Mouse (Mus musculus): ENCODE measurements around the gene Adamts14. TPM values are rescaled to one million over a fixed set of nuclear protein-coding genes. Genes with fewer than 3 reads are reported as not detected.

Gene Adamts14
- polyA plus RNA-seq, 1 experiment from 2014 or later, result 0.35 TPM

GRCm38 (mm10) chr10:61246288-61246687 is 26.9 kb downstream of the Adamts14 start:
- no peaks in the 10 kb centered on the region for H3K9me3 ChIP-seq
- no peak overlapping the region for H3K4me3 ChIP-seq
- no peak overlapping the region for H3K27ac ChIP-seq (replicated peaks)
- no peaks in the 10 kb centered on the region for H3K4me1 ChIP-seq (replicated peaks)
- no peaks in the 10 kb centered on the region for H3K36me3 ChIP-seq
- 88% methylated on average over 6 of the region's 6 CpGs for WGBS
- H3K4me2 ChIP-seq, result no peak overlapping the region
- H3K27me3 ChIP-seq, result no peaks in the 10 kb centered on the region
- no peak overlapping the region for H3K9ac ChIP-seq
- no peak for ATAC-seq (ENCODE audit: low FRiP score, low read depth)

GRCm38 (mm10) chr10:61241961-61242421 is 31.2 kb downstream of the Adamts14 start:
- Histone ChIP-seq H3K36me3 (no peaks in the 10 kb centered on the region), H3K4me2 (no peak overlapping the region), H3K9me3 (no peaks in the 10 kb centered on the region), H3K9ac (no peak overlapping the region), H3K4me3 (no peak overlapping the region), H3K27ac (replicated peaks) (no peak overlapping the region), H3K4me1 (replicated peaks) (no peaks in the 10 kb centered on the region), H3K27me3 (no peaks in the 10 kb centered on the region)
- no peak for ATAC-seq (ENCODE audit: low FRiP score, low read depth)
- WGBS, result 71% methylated on average over 4 of the region's 4 CpGs

GRCm38 (mm10) chr10:61240108-61240920 is 32.9 kb downstream of the Adamts14 start:
- no peaks in the 10 kb centered on the region for H3K4me1 ChIP-seq (replicated peaks)
- WGBS, result 73% methylated on average over 14 of the region's 14 CpGs
- H3K9ac ChIP-seq, result no peak overlapping the region
- no peaks in the 10 kb centered on the region for H3K27me3 ChIP-seq
- ATAC-seq (ENCODE audit: low FRiP score, low read depth), result no peak
- no peaks in the 10 kb centered on the region for H3K9me3 ChIP-seq
- no peaks in the 10 kb centered on the region for H3K36me3 ChIP-seq
- H3K27ac ChIP-seq (replicated peaks), result no peak overlapping the region
- no peak overlapping the region for H3K4me2 ChIP-seq
- H3K4me3 ChIP-seq, result no peak overlapping the region

GRCm38 (mm10) chr10:61237391-61237785 is 35.9 kb downstream of the Adamts14 start:
- Histone ChIP-seq H3K9me3 (no peaks in the 10 kb centered on the region), H3K27me3 (no peaks in the 10 kb centered on the region), H3K4me1 (replicated peaks) (no peaks in the 10 kb centered on the region), H3K27ac (replicated peaks) (no peak overlapping the region), H3K9ac (no peak overlapping the region), H3K36me3 (no peaks in the 10 kb centered on the region), H3K4me3 (no peak overlapping the region), H3K4me2 (no peak overlapping the region)
- 79% methylated on average over 6 of the region's 6 CpGs for WGBS
- no peak for ATAC-seq (ENCODE audit: low FRiP score, low read depth)

- Histone ChIP-seq H3K9ac (no peak overlapping the region), H3K9me3 (no peaks in the 10 kb centered on the region), H3K4me2 (no peak overlapping the region), H3K4me1 (replicated peaks) (no peaks in the 10 kb centered on the region), H3K4me3 (no peak overlapping the region), H3K27me3 (no peaks in the 10 kb centered on the region), H3K36me3 (no peaks in the 10 kb centered on the region), H3K27ac (replicated peaks) (no peak overlapping the region)
- 73% methylated on average over 4 of the region's 4 CpGs for WGBS
- no peak for ATAC-seq (ENCODE audit: low FRiP score, low read depth)
These were observed 36.4 kb downstream of the Adamts14 start for GRCm38 (mm10) chr10:61236683-61237390.

GRCm38 (mm10) chr10:61235677-61236267 is 37.5 kb downstream of the Adamts14 start:
- H3K36me3 ChIP-seq, result no peaks in the 10 kb centered on the region
- no peak overlapping the region for H3K27ac ChIP-seq (replicated peaks)
- ATAC-seq (ENCODE audit: low FRiP score, low read depth), result no peak
- H3K4me1 ChIP-seq (replicated peaks), result no peaks in the 10 kb centered on the region
- H3K27me3 ChIP-seq, result no peaks in the 10 kb centered on the region
- H3K4me3 ChIP-seq, result no peak overlapping the region
- no peak overlapping the region for H3K9ac ChIP-seq
- no peaks in the 10 kb centered on the region for H3K9me3 ChIP-seq
- WGBS, result 88% methylated on average over 6 of the region's 6 CpGs
- H3K4me2 ChIP-seq, result no peak overlapping the region

DNA sequence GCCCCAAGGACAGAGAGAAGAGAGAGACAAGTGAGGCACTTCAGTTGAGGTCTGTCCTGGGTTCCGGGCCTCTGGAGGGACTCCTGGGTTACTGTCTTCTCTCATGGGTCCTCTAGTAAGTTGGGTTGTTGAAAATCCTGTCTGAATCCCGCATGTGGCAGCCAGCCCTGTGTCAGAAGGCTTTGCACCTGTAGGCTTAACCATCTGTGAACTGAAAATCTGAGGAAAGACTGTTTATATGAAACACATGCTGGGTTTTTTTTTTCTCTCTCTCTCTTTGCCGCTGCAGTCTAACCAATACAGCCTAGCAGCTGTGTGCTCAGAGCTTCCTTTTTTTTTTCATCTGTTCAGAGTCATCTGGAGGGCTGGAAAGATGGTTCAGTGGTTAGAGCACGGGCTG is 38.9 kb downstream of the Adamts14 start:
- H3K4me3 ChIP-seq, result no peak overlapping the region
- no peaks in the 10 kb centered on the region for H3K27me3 ChIP-seq
- no peaks in the 10 kb centered on the region for H3K36me3 ChIP-seq
- no peak overlapping the region for H3K27ac ChIP-seq (replicated peaks)
- H3K9me3 ChIP-seq, result no peaks in the 10 kb centered on the region
- H3K4me2 ChIP-seq, result no peak overlapping the region
- no peak for ATAC-seq (ENCODE audit: low FRiP score, low read depth)
- H3K4me1 ChIP-seq (replicated peaks), result no peaks in the 10 kb centered on the region
- WGBS, result 83% methylated on average over 4 of the region's 4 CpGs
- H3K9ac ChIP-seq, result no peak overlapping the region

GRCm38 (mm10) chr10:61232858-61233567 is 40.2 kb downstream of the Adamts14 start:
- peak; percentile 27; the same call in 1 of the 2 replicates for ATAC-seq (ENCODE audit: low FRiP score, low read depth)
- Histone ChIP-seq H3K36me3 (no peaks in the 10 kb centered on the region), H3K9ac (no peak overlapping the region), H3K4me2 (no peak overlapping the region), H3K27me3 (no peaks in the 10 kb centered on the region), H3K9me3 (no peaks in the 10 kb centered on the region), H3K4me1 (replicated peaks) (no peaks in the 10 kb centered on the region), H3K4me3 (no peak overlapping the region), H3K27ac (replicated peaks) (no peak overlapping the region)
- WGBS, result 47% methylated on average over 7 of the region's 7 CpGs

- Histone ChIP-seq H3K4me1 (replicated peaks) (no peaks in the 10 kb centered on the region), H3K27ac (replicated peaks) (no peak overlapping the region), H3K36me3 (no peaks in the 10 kb centered on the region), H3K27me3 (no peaks in the 10 kb centered on the region), H3K4me2 (no peak overlapping the region), H3K9ac (no peak overlapping the region), H3K4me3 (no peak overlapping the region), H3K9me3 (no peaks in the 10 kb centered on the region)
- no peak for ATAC-seq (ENCODE audit: low FRiP score, low read depth)
- WGBS, result 80% methylated on average over 3 of the region's 3 CpGs
These were observed 41.5 kb downstream of the Adamts14 start for GRCm38 (mm10) chr10:61231756-61232155.

DNA sequence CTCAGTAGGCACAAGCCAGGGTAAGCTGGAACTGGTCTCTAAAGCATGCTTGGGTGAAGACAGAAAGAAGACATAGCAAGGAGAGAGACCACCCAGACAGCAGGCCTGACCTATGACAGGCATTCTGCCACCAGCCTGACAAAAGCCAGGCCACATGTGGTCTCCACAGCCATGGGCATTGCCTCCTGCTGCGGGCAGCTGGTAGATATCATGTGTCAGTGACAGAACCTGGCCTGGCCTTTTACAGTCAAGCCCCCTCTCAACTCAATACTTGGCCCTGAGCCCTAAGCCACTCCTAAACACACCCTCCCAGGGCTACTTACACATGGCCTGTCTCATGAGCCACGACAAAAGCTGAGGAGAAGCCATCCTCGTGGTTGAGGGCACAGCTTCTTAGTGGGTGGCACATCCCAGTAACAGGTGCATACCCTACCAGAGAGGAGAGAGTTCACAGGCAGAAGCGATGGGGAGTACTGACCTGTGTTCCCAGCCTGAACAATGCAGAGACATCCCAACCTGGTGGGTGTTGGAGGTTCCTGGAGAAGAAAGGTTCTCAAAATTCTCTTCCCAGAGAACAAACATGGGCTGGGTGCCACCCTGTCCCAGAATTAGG is 46.3 kb downstream of the Adamts14 start:
- WGBS, result 58% methylated on average over 4 of the region's 4 CpGs
- Histone ChIP-seq H3K9me3 (no peaks in the 10 kb centered on the region), H3K4me3 (no peak overlapping the region), H3K9ac (no peak overlapping the region), H3K4me1 (replicated peaks) (no peaks in the 10 kb centered on the region), H3K27me3 (no peaks in the 10 kb centered on the region), H3K4me2 (no peak overlapping the region), H3K27ac (replicated peaks) (no peak overlapping the region), H3K36me3 (no peaks in the 10 kb centered on the region)
- ATAC-seq (ENCODE audit: low FRiP score, low read depth), result 0 out of 2 replicates have a peak, but pooled peaks have one; percentile 19

GRCm38 (mm10) chr10:61225694-61226093 is 47.5 kb downstream of the Adamts14 start:
- Histone ChIP-seq H3K27ac (replicated peaks) (no peak overlapping the region), H3K4me3 (no peak overlapping the region), H3K4me1 (replicated peaks) (no peaks in the 10 kb centered on the region), H3K9ac (no peak overlapping the region), H3K36me3 (no peaks in the 10 kb centered on the region), H3K4me2 (no peak overlapping the region), H3K9me3 (no peaks in the 10 kb centered on the region), H3K27me3 (no peaks in the 10 kb centered on the region)
- ATAC-seq (ENCODE audit: low FRiP score, low read depth), result no peak
- 55% methylated on average over 5 of the region's 5 CpGs for WGBS

Measured in hindbrain, embryonic 15.5 days (tissue).